ENCODE assay signal across 16 mouse cellular contexts in the genomic region with DNA sequence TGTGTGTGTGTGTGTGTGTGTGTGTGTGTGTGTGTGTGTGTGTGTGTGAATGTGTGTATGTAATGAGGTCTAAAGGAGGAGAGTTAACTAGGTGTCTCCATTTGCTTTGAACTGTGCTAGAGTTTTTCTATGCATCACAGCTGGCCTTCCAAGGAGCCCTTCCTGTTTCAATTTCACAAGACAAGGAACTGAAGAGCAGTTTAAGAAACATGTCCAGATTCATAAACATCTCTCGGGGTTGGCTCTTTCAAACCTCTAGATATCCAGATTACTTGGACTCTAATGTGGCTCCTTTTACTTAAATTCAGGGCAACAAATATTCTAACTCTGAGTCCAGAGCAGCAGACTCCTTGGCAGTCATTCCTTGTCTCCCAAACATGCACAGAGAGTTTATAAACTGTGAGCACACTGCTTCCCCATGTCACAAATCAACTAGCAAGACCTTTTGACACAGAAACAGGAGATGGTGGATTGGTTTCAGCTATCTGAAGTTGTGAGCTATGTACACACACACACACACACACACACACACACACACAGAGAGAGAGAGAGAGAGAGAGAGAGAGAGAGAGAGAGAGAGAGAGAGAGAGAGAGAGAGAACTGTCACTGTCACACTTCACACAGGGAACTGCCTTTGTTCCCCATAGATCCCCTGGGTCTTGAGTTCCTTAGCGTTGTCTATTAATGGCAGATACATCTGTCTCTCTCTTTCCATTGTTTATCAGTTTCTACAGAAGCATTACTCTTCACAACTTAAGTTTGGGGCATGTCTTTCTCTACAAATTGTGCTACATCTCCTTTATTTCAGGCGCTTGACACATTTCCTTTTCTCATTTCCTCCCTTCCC.
DNase-seq lines count a peak whose midpoint lies in the region; ATAC-seq and TF ChIP-seq lines count a peak whose summit lies in the region.
"Had no signal": no experiment of that assay in that cellular context is flagged by ENCODE, and none has a peak within 500 bp of the region (broad histone marks: within the 10 kb centered on the region; RNA-seq: fewer than 3 reads in every experiment).

No protein-coding gene starts in this region.

- no peaks in the 10 kb centered on the region for H3K27me3 ChIP-seq in kidney, adult 2 months (replicated peaks; ENCODE audit: control insufficient read depth, insufficient read depth, low read length)
- H3K27me3 ChIP-seq in kidney, embryonic 15.5 days, result no peaks in the 10 kb centered on the region
- H3K27me3 ChIP-seq in CH12.LX (replicated peaks), result no peaks in the 10 kb centered on the region
- no peaks in the 10 kb centered on the region for H3K27me3 ChIP-seq in intestine, embryonic 16.5 days (replicated peaks; ENCODE audit: control insufficient read depth, insufficient read depth, low read length)
- H3K27me3 ChIP-seq in midbrain, embryonic 16.5 days (ENCODE audit: control insufficient read depth, insufficient read depth, low read depth, low read length), result no peaks in the 10 kb centered on the region
- H3K27me3 ChIP-seq: heart, embryonic 15.5 days; limb, embryonic 13.5 days; neural tube, embryonic 15.5 days had no signal

- no peak overlapping the region for H3K4me2 ChIP-seq in kidney, embryonic 15.5 days
- H3K4me2 ChIP-seq in CH12.LX (ENCODE audit: insufficient read depth, low read depth, poor library complexity, severe bottlenecking), result peak overlapping the region; percentile 50; the same call in 1 of the 2 replicates
- no peak overlapping the region for H3K4me2 ChIP-seq in intestine, embryonic 16.5 days (ENCODE audit: low read depth, low read length)
- no peak overlapping the region for H3K4me2 ChIP-seq in midbrain, embryonic 16.5 days (ENCODE audit: low read length)
- H3K4me2 ChIP-seq: heart, embryonic 15.5 days; limb, embryonic 13.5 days; neural tube, embryonic 15.5 days had no signal

- in situ Hi-C loops in CH12.LX (cut with MboI; ENCODE audit: low pct_ligation_motif_present, low pct_unique_long_range_greater_than_20kb, low sequenced_read_pairs), result no loop called here

- TF ChIP-seq CTCF in kidney, adult 2 months (conservative IDR thresholded peaks at IDR 0.05; ENCODE audit: insufficient read depth, insufficient read length, low read depth, low read length), result no peak
- TF ChIP-seq CTCF in CH12.LX (conservative IDR thresholded peaks at IDR 0.05 in 1 of 2, IDR thresholded peaks at IDR 0.05 in 1 of 2; ENCODE audit: low read depth in 2 of 2, low read length in 2 of 2), result no peak

- no peaks in the 10 kb centered on the region; the same call in 1 of the 2 replicates for H3K36me3 ChIP-seq in kidney, adult 2 months (ENCODE audit: control insufficient read depth, insufficient read depth, low read length)
- H3K36me3 ChIP-seq in kidney, embryonic 15.5 days, result no peaks in the 10 kb centered on the region
- no peaks in the 10 kb centered on the region for H3K36me3 ChIP-seq in CH12.LX (replicated peaks in 1 of 2; ENCODE audit: control insufficient read depth in 1 of 2, insufficient read depth in 1 of 2, low read length in 1 of 2)
- no peaks in the 10 kb centered on the region for H3K36me3 ChIP-seq in intestine, embryonic 16.5 days (ENCODE audit: control insufficient read depth, insufficient read depth, low read length)
- H3K36me3 ChIP-seq in midbrain, embryonic 16.5 days (ENCODE audit: control insufficient read depth, insufficient read depth, low read length), result no peaks in the 10 kb centered on the region
- H3K36me3 ChIP-seq: heart, embryonic 15.5 days; limb, embryonic 13.5 days; neural tube, embryonic 15.5 days had no signal

- H3K9ac ChIP-seq in kidney, embryonic 15.5 days, result no peak overlapping the region
- H3K9ac ChIP-seq in CH12.LX (ENCODE audit: insufficient read depth, low read depth), result peak overlapping the region; percentile 50
- H3K9ac ChIP-seq in intestine, embryonic 16.5 days (ENCODE audit: low read depth, low read length), result no peak overlapping the region
- H3K9ac ChIP-seq in midbrain, embryonic 16.5 days (ENCODE audit: low read depth, low read length), result no peak overlapping the region
- H3K9ac ChIP-seq: heart, embryonic 15.5 days; limb, embryonic 13.5 days; neural tube, embryonic 15.5 days had no signal

- H3K27ac ChIP-seq in kidney, adult 2 months (ENCODE audit: insufficient read depth, low read depth, low read length), result peak overlapping the region; percentile 23; the same call in 1 of the 2 replicates
- no peak overlapping the region for H3K27ac ChIP-seq in kidney, embryonic 15.5 days
- H3K27ac ChIP-seq in CH12.LX (ENCODE audit: insufficient read depth, low read depth), result peak overlapping the region; percentile 72
- peak overlapping the region; percentile 31 for H3K27ac ChIP-seq in intestine, embryonic 16.5 days (ENCODE audit: low read length)
- H3K27ac ChIP-seq in midbrain, embryonic 16.5 days (ENCODE audit: low read length), result no peak overlapping the region
- H3K27ac ChIP-seq: heart, embryonic 15.5 days; limb, embryonic 13.5 days; neural tube, embryonic 15.5 days had no signal

- H3K4me1 ChIP-seq in kidney, adult 2 months (ENCODE audit: control insufficient read depth, insufficient read depth, low read length), result no peaks in the 10 kb centered on the region
- no peaks in the 10 kb centered on the region for H3K4me1 ChIP-seq in kidney, embryonic 15.5 days
- peaks cover 5 to 27% of the 10 kb centered on the region in 2 experiments for H3K4me1 ChIP-seq in CH12.LX (ENCODE audit: control insufficient read depth in 1 of 2, insufficient read depth in 2 of 2)
- no peaks in the 10 kb centered on the region for H3K4me1 ChIP-seq in intestine, embryonic 16.5 days (ENCODE audit: control insufficient read depth, insufficient read depth, low read length)
- no peaks in the 10 kb centered on the region for H3K4me1 ChIP-seq in midbrain, embryonic 16.5 days (ENCODE audit: control insufficient read depth, insufficient read depth, low read length)
- H3K4me1 ChIP-seq: heart, embryonic 15.5 days; limb, embryonic 13.5 days; neural tube, embryonic 15.5 days had no signal

- no peak for TF ChIP-seq POLR2A in kidney, adult 2 months (IDR thresholded peaks at IDR 0.05; ENCODE audit: low read depth, low read length)
- 0 out of 2 replicates have a peak, but pooled peaks have one; percentile 14 for TF ChIP-seq POLR2A in CH12.LX (IDR thresholded peaks at IDR 0.05; ENCODE audit: low read depth, low read length)

- dilution Hi-C loops in CH12.LX (cut with MboI; ENCODE audit: extremely low pct_ligation_motif_present, extremely low pct_unique_long_range_greater_than_20kb, low sequenced_read_pairs), result no loop called here

- ATAC-seq in kidney, embryonic 15.5 days (replicated peaks; ENCODE audit: low FRiP score), result no peak
- ATAC-seq in intestine, embryonic 16.5 days, result peak; percentile 58
- ATAC-seq in neutrophil, adult 5-6 weeks (ENCODE audit: extremely low read depth, insufficient number of reproducible peaks, low FRiP score, poor library complexity, severe bottlenecking), result peak; percentile 46; the same call in 1 of the 2 replicates
- no peak for ATAC-seq in midbrain, embryonic 16.5 days

- no peak for DNase-seq in kidney, adult 2 months
- peak; percentile 37 for DNase-seq in CH12.LX (ENCODE audit: extremely low read depth)
- DNase-seq in layer of hippocampus, postnatal 10 days (ENCODE audit: low spot score in 2 of 2), result no peak
- DNase-seq in ovary, postnatal 10 days (ENCODE audit: low spot score), result no peak
- DNase-seq: cerebellum, adult 2 months; embryo, embryonic 11 days; gastrocnemius, postnatal 25 days; kidney, adult 8-10 months; thymus, adult 18-20 months had no signal

- no peak; the same call in 1 of the 2 replicates for TF ChIP-seq EP300 in CH12.LX (IDR thresholded peaks at IDR 0.05; ENCODE audit: low read length)

- no peak overlapping the region for H3K4me3 ChIP-seq in kidney, adult 2 months (ENCODE audit: insufficient read depth, low read depth, low read length)
- no peak overlapping the region for H3K4me3 ChIP-seq in kidney, embryonic 15.5 days (replicated peaks)
- no peak overlapping the region for H3K4me3 ChIP-seq in CH12.LX (replicated peaks in 1 of 3; ENCODE audit: low read depth in 2 of 3, low read length in 2 of 3, poor library complexity in 1 of 3)
- no peak overlapping the region for H3K4me3 ChIP-seq in intestine, embryonic 16.5 days (ENCODE audit: low read length)
- no peak overlapping the region for H3K4me3 ChIP-seq in midbrain, embryonic 16.5 days (ENCODE audit: low read depth, low read length)
- H3K4me3 ChIP-seq: heart, embryonic 15.5 days; limb, embryonic 13.5 days; neural tube, embryonic 15.5 days had no signal

- no peaks in the 10 kb centered on the region for H3K9me3 ChIP-seq in kidney, embryonic 15.5 days (replicated peaks)
- no peaks in the 10 kb centered on the region for H3K9me3 ChIP-seq in CH12.LX (replicated peaks; ENCODE audit: low read length)
- H3K9me3 ChIP-seq in intestine, embryonic 16.5 days (ENCODE audit: control insufficient read depth, low read length), result no peaks in the 10 kb centered on the region
- no peaks in the 10 kb centered on the region for H3K9me3 ChIP-seq in midbrain, embryonic 16.5 days (replicated peaks; ENCODE audit: control insufficient read depth, low read length, poor library complexity, severe bottlenecking)
- H3K9me3 ChIP-seq: heart, embryonic 15.5 days; limb, embryonic 13.5 days; neural tube, embryonic 15.5 days had no signal

- no peaks in the 10 kb centered on the region for H3K79me2 ChIP-seq in CH12.LX (replicated peaks; ENCODE audit: control insufficient read depth, extremely low read depth, insufficient read depth, poor library complexity, severe bottlenecking)

- WGBS in kidney, adult 2 months, result 59% methylated on average over 3 of the region's 3 CpGs
- 61% methylated on average over 3 of the region's 3 CpGs for WGBS in kidney, embryonic 15.5 days
- WGBS in intestine, embryonic 16.5 days, result 46% methylated on average over 3 of the region's 3 CpGs
- WGBS in midbrain, embryonic 16.5 days, result 73% methylated on average over 3 of the region's 3 CpGs

- TF ChIP-seq RAD21 in CH12.LX (IDR thresholded peaks at IDR 0.05; ENCODE audit: low read depth, low read length), result no peak

TF ChIP-seq in CH12.LX, 34 proteins besides CTCF, POLR2A, EP300 and RAD21:
- TF ChIP-seq SIN3A (IDR thresholded peaks at IDR 0.05; ENCODE audit: low read length) (0 out of 2 replicates have a peak, but pooled peaks have one; percentile 44), TBP (conservative IDR thresholded peaks at IDR 0.05; ENCODE audit: low read depth, low read length) (peak; percentile 62; the same call in 1 of the 2 replicates), MAZ (IDR thresholded peaks at IDR 0.05; ENCODE audit: low read depth, low read length) (no peak), JUND (conservative IDR thresholded peaks at IDR 0.05; ENCODE audit: low read depth, low read length) (0 out of 2 replicates have a peak, but pooled peaks have one; percentile 30), MEF2A (IDR thresholded peaks at IDR 0.05; ENCODE audit: borderline replicate concordance, low read depth, low read length) (peak; percentile 69), IRF4 (IDR thresholded peaks at IDR 0.05; ENCODE audit: low read depth, low read length) (peak; percentile 61; the same call in 1 of the 2 replicates)

Comparison
In these comparisons a context has a peak if more than half of its experiments do, and no peak if none do; other contexts are left out.
1. H3K27ac ChIP-seq: peak in kidney, adult 2 months (single experiment), CH12.LX (single experiment) and intestine, embryonic 16.5 days (single experiment); none in kidney, embryonic 15.5 days (single experiment) and midbrain, embryonic 16.5 days (single experiment).
2. ATAC-seq: peak in intestine, embryonic 16.5 days (single experiment) and neutrophil, adult 5-6 weeks (single experiment); none in kidney, embryonic 15.5 days (single experiment) and midbrain, embryonic 16.5 days (single experiment).